Mouse (Mus musculus): ENCODE measurements around the gene Chka.

Chka gene

GRCm38 (mm10) chr19:3914535-3914934, 63.0 kb downstream of the Chka start:
- in situ Hi-C loops (cut with MboI, MseI): no loop called here

- in situ Hi-C loops (cut with MboI, MseI): no loop called here
These were observed 65.2 kb downstream of the Chka start for GRCm38 (mm10) chr19:3916727-3917126.

- in situ Hi-C loops (cut with MboI, MseI): no loop called here
These were observed 68.4 kb downstream of the Chka start for GRCm38 (mm10) chr19:3919928-3920327.

GRCm38 (mm10) chr19:3922661-3923371, 71.2 kb downstream of the Chka start:
- in situ Hi-C loops (cut with MboI, MseI): no loop called here

GRCm38 (mm10) chr19:3923586-3923985, 72.0 kb downstream of the Chka start:
- in situ Hi-C loops (cut with MboI, MseI): no loop called here

GRCm38 (mm10) chr19:3924190-3924589, 72.6 kb downstream of the Chka start:
- in situ Hi-C loops (cut with MboI, MseI): no loop called here

GRCm38 (mm10) chr19:3924868-3925267, 73.3 kb downstream of the Chka start:
- in situ Hi-C loops (cut with MboI, MseI): no loop called here

- in situ Hi-C loops (cut with MboI, MseI): no loop called here
These were observed 74.3 kb downstream of the Chka start for GRCm38 (mm10) chr19:3925859-3926258.

- in situ Hi-C loops (cut with MboI, MseI): no loop called here
These were observed 74.7 kb downstream of the Chka start for GRCm38 (mm10) chr19:3926279-3926678.

GRCm38 (mm10) chr19:3926685-3927084, 75.1 kb downstream of the Chka start:
- in situ Hi-C loops (cut with MboI, MseI): no loop called here

GRCm38 (mm10) chr19:3927989-3928388, 76.4 kb downstream of the Chka start:
- in situ Hi-C loops (cut with MboI, MseI): no loop called here

GRCm38 (mm10) chr19:3928779-3929178, 77.2 kb downstream of the Chka start:
- in situ Hi-C loops (cut with MboI, MseI): no loop called here

GRCm38 (mm10) chr19:3929211-3929941, 77.8 kb downstream of the Chka start, which contains the start of gene Aldh3b1:
Gene Aldh3b1 (minus strand): TSS chr19:3929808.
- in situ Hi-C loops (cut with MboI, MseI): no loop called here

- in situ Hi-C loops (cut with MboI, MseI): no loop called here
These were observed 78.9 kb downstream of the Chka start for GRCm38 (mm10) chr19:3930262-3931057.

GRCm38 (mm10) chr19:3931716-3932115, 80.1 kb downstream of the Chka start:
- in situ Hi-C loops (cut with MboI, MseI): no loop called here

GRCm38 (mm10) chr19:3935032-3935895, 83.7 kb downstream of the Chka start, which contains the start of gene Unc93b1:
Gene Unc93b1 (plus strand): TSS chr19:3935186.
- in situ Hi-C loops (cut with MboI, MseI): no loop called here

GRCm38 (mm10) chr19:3935896-3936850, 84.6 kb downstream of the Chka start:
- in situ Hi-C loops (cut with MboI, MseI): no loop called here

- in situ Hi-C loops (cut with MboI, MseI): no loop called here
These were observed 90.7 kb downstream of the Chka start for GRCm38 (mm10) chr19:3942315-3942714.

GRCm38 (mm10) chr19:3942986-3943735, 91.6 kb downstream of the Chka start:
- in situ Hi-C loops (cut with MboI, MseI): no loop called here

Measured in T-helper 2 cell (primary cell).